Mouse (Mus musculus) stomach, embryonic 14.5 days (tissue): ENCODE results near the gene Clip2. TPM values are rescaled to one million over a fixed set of nuclear protein-coding genes. Genes with fewer than 3 reads are reported as not detected.
"Not testable (repeated sequence)": the region's sequence is repeated elsewhere in the genome, so short reads cannot be mapped to it uniquely, and the experiment has no call there.

Experiments used
- ATAC-seq: fragments of 200-750 bp; cut with Nextera tagmentation; 2 replicates; pipeline ENCODE4 v1.8.0; 2017; ENCODE audit warnings: low read depth, moderate TSS enrichment; ENCODE audit not compliant: insufficient number of reproducible peaks, insufficient read depth, low FRiP score
- H3K27ac ChIP-seq: fragments of 300-500 bp; sonication (generic); 2 replicates; pipeline ENCODE4 v1.5.1; 2014; ENCODE audit warnings: mild to moderate bottlenecking, low read length, moderate library complexity, mixed read lengths
- H3K27me3 ChIP-seq: fragments of 300-500 bp; sonication (generic); 2 replicates; pipeline ENCODE4 v1.6.1; 2014; ENCODE audit warnings: low read length, control low read depth, mixed read lengths; ENCODE audit not compliant: control insufficient read depth, insufficient read depth
- H3K36me3 ChIP-seq: fragments of 300-500 bp; sonication (generic); 2 replicates; pipeline ENCODE4 v1.6.1; 2014; ENCODE audit warnings: mild to moderate bottlenecking, control low read depth, low read length, moderate library complexity, mixed read lengths; ENCODE audit not compliant: control insufficient read depth, insufficient read depth
- H3K4me1 ChIP-seq: fragments of 300-500 bp; sonication (generic); 2 replicates; pipeline ENCODE4 v1.6.1; 2014; ENCODE audit warnings: low read length, control low read depth, mixed read lengths; ENCODE audit not compliant: control insufficient read depth, insufficient read depth
- H3K4me2 ChIP-seq: fragments of 300-500 bp; sonication (generic); replicated peaks from 2 replicates; pipeline ENCODE4 v1.6.1; 2014; ENCODE audit warnings: low read depth, low read length, control low read depth
- H3K4me3 ChIP-seq: fragments of 300-500 bp; sonication (generic); 2 replicates; pipeline ENCODE4 v1.5.1; 2014; ENCODE audit warnings: low read depth, low read length, control low read depth
- H3K9ac ChIP-seq: fragments of 300-500 bp; sonication (generic); replicated peaks from 2 replicates; pipeline ENCODE4 v1.6.1; 2014; ENCODE audit warnings: low read depth, mild to moderate bottlenecking, control low read depth, low read length, moderate library complexity, mixed read lengths
- H3K9me3 ChIP-seq: fragments of 300-500 bp; sonication (generic); 2 replicates; pipeline ENCODE4 v1.6.1; 2016; ENCODE audit warnings: low read depth, low read length, control low read depth; ENCODE audit not compliant: control insufficient read depth
- WGBS: fragments of 180-500 bp; shearing (Covaris S2); extraction: QIAGEN DNeasy Blood & Tissue Kit; methylation state at CpG from one replicate; pipeline ENCODE4 v1.1.7; 2014; 5-methylcytosine and 5-hydroxymethylcytosine counted together
- polyA plus RNA-seq: library from polyadenylated mRNA; unstranded; fragments of >200 nt; fragmentation: Nextera tagmentation; extraction: Ambion mirVana; gene quantifications from 2 replicates; pipeline ENCODE4 v1.2.1, GENCODE M21; 2014

Gene Clip2
- polyA plus RNA-seq, 1 experiment from 2014 or later = 4.4 TPM

DNA sequence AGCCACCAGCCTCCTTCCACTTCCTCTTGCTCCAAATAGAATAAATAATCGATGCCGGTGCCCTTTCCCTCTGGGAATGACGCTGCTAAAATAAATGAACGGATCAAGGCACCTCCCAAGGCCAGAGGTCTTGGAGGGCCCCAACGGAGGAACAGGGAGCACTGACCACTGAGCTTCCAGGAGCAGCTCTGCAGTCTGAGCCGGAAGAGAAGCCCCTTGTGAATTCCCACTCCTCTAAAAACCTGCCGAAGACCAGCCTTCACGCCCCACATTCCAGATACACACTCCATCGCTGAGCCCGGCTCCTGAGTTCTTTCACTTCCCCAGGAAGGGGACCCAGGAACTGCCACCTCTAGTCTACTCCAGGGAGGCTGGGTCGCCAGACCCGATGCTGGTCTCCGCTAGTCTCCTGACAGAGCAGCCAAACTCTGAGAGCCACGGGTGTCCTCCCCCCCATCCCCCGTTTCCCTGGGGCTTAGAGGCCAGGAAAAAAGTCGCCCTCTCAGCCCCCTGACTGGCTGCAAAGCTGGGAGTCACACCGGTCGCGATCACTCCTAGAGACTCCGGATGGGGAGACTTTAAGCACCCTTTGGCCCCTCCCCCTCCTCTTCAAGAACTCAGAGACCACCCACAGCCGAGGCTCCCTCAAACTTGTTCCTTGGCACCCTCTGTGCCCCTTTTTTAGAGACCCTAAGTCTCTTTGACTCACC, 96.9 kb downstream of the Clip2 start:
- peaks cover 2% of the 10 kb centered on the region for H3K36me3 ChIP-seq
- H3K27ac ChIP-seq = peak overlapping the region; percentile 89
- peak overlapping the region; percentile 92 for H3K4me2 ChIP-seq
- H3K27me3 ChIP-seq = no peaks in the 10 kb centered on the region
- peaks cover 6% of the 10 kb centered on the region; the same call in 1 of the 2 replicates for H3K9me3 ChIP-seq
- H3K4me1 ChIP-seq = peaks cover 19% of the 10 kb centered on the region; the same call in 1 of the 2 replicates
- under 1% methylated on average over 21 of the region's 21 CpGs for WGBS
- H3K9ac ChIP-seq = peak overlapping the region; percentile 87
- peak overlapping the region; percentile 85 for H3K4me3 ChIP-seq
- 0 out of 2 replicates have a peak, but pooled peaks have one; percentile 7 for ATAC-seq

GRCm38 (mm10) chr5:134454421-134454820, 97.8 kb downstream of the Clip2 start:
- Histone ChIP-seq H3K9me3 (peaks cover 6% of the 10 kb centered on the region; the same call in 1 of the 2 replicates), H3K27ac (peak overlapping the region; percentile 89; the same call in 1 of the 2 replicates), H3K9ac (0 out of 2 replicates have a peak overlapping the region, but pooled peaks have one; percentile 87), H3K27me3 (no peaks in the 10 kb centered on the region), H3K4me3 (peak overlapping the region; percentile 85), H3K36me3 (peaks cover 2% of the 10 kb centered on the region), H3K4me1 (peaks cover 19% of the 10 kb centered on the region; the same call in 1 of the 2 replicates), H3K4me2 (peak overlapping the region; percentile 92)
- no peak for ATAC-seq
- WGBS = 25% methylated on average over 9 of the region's 9 CpGs

- 19% methylated on average over 1 of the region's 1 CpGs for WGBS
- H3K9me3 ChIP-seq = peaks cover 6% of the 10 kb centered on the region; the same call in 1 of the 2 replicates
- peaks cover 19% of the 10 kb centered on the region; the same call in 1 of the 2 replicates for H3K4me1 ChIP-seq
- no peak overlapping the region for H3K9ac ChIP-seq
- H3K27ac ChIP-seq = no peak overlapping the region
- H3K4me3 ChIP-seq = no peak overlapping the region
- H3K27me3 ChIP-seq = no peaks in the 10 kb centered on the region
- ATAC-seq = no peak
- H3K36me3 ChIP-seq = peaks cover 2% of the 10 kb centered on the region
- no peak overlapping the region for H3K4me2 ChIP-seq
Measured at GRCm38 (mm10) chr5:134453577-134453976, 98.7 kb downstream of the Clip2 start.

DNA sequence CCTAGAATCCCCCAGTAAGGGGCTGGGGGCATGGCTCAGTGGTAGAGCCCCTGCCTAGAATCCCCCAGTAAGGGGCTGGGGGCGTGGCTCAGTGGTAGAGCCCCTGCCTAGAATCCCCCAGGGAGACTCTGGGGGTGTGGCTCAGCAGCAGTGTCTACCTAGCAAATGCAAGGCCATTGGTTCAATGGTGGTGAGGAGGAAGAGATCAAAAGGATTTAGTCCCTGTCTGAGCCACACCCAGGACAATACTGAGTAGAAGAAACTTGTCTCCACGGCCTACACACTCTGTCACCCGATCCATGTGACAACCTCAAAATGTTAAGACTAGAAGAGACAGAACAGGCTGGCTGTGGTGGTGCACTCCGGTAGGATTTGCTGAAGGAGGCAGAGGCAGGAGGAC, 105.5 kb downstream of the Clip2 start:
- 93% methylated on average over 4 of the region's 4 CpGs for WGBS
- H3K27ac ChIP-seq, H3K9ac ChIP-seq, H3K9me3 ChIP-seq, H3K36me3 ChIP-seq, H3K4me2 ChIP-seq, ATAC-seq, H3K27me3 ChIP-seq, H3K4me3 ChIP-seq: not testable (repeated sequence)
- peaks cover 15% of the 10 kb centered on the region for H3K4me1 ChIP-seq

DNA sequence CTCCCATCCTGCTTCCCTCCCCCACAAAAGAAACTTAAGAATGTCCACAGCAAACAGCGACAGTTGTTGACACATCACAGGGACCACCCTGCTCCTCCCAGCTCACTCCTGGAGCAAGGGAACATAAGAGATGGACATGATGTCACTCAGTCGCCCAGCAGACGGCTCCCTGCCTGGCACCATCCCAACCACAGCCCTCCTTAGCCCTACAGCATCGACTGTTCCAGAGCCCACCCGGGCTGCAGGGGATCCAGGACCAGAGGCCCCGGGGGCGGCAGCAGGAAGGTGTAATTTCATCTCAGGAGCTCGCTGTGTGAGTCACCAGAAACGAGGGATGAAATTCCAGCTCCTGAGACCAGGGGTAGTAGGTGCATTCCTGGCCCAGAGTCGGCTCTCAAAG, 106.3 kb downstream of the Clip2 start:
- H3K9me3 ChIP-seq = 0 out of 2 replicates have a peak, but pooled peaks cover 5% of the 10 kb centered on the region
- H3K36me3 ChIP-seq = peaks cover 7% of the 10 kb centered on the region; the same call in 1 of the 2 replicates
- H3K27me3 ChIP-seq = no peaks in the 10 kb centered on the region
- 0 out of 2 replicates have a peak overlapping the region, but pooled peaks have one; percentile 3 for H3K4me2 ChIP-seq
- no peak overlapping the region for H3K9ac ChIP-seq
- no peak overlapping the region for H3K4me3 ChIP-seq
- ATAC-seq = 0 out of 2 replicates have a peak, but pooled peaks have one; percentile 37
- peak overlapping the region; percentile 89 for H3K27ac ChIP-seq
- 6% methylated on average over 10 of the region's 10 CpGs for WGBS
- peaks cover 15% of the 10 kb centered on the region for H3K4me1 ChIP-seq

GRCm38 (mm10) chr5:134445208-134445831, 106.9 kb downstream of the Clip2 start:
- no peaks in the 10 kb centered on the region for H3K27me3 ChIP-seq
- no peak overlapping the region; the same call in 1 of the 2 replicates for H3K9ac ChIP-seq
- peaks cover 15% of the 10 kb centered on the region for H3K4me1 ChIP-seq
- WGBS = 25% methylated on average over 10 of the region's 10 CpGs
- ATAC-seq = 0 out of 2 replicates have a peak, but pooled peaks have one; percentile 2
- 0 out of 2 replicates have a peak, but pooled peaks cover 5% of the 10 kb centered on the region for H3K9me3 ChIP-seq
- peak overlapping the region; percentile 89 for H3K27ac ChIP-seq
- H3K36me3 ChIP-seq = peaks cover 7% of the 10 kb centered on the region; the same call in 1 of the 2 replicates
- no peak overlapping the region for H3K4me3 ChIP-seq
- H3K4me2 ChIP-seq = 0 out of 2 replicates have a peak overlapping the region, but pooled peaks have one; percentile 3

DNA sequence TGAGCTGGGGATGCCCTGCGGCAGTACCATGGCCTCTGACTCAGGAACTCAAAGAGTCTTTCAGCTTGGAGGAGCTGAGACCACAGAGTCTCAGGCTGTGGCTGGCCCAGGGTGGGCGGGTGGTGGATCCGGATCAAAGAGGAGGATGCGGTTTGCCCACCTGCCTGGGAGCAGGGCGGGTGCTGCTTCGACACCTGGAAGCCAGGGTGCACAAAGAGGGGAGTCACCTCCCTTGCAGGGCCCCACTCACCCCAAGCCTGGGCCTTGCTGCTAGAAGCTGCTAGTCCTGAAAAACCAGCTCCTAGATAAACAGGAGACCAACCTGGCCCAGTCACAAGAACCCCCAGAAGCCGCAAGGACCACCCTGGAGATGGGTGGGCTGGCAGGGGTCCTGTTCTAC, 107.8 kb downstream of the Clip2 start:
- Histone ChIP-seq H3K4me3 (no peak overlapping the region), H3K9me3 (0 out of 2 replicates have a peak, but pooled peaks cover 5% of the 10 kb centered on the region), H3K36me3 (peaks cover 7% of the 10 kb centered on the region; the same call in 1 of the 2 replicates), H3K27ac (peak overlapping the region; percentile 89), H3K9ac (no peak overlapping the region), H3K4me1 (peaks cover 15% of the 10 kb centered on the region), H3K4me2 (0 out of 2 replicates have a peak overlapping the region, but pooled peaks have one; percentile 14), H3K27me3 (no peaks in the 10 kb centered on the region)
- ATAC-seq = peak; percentile 62
- 71% methylated on average over 7 of the region's 7 CpGs for WGBS

DNA sequence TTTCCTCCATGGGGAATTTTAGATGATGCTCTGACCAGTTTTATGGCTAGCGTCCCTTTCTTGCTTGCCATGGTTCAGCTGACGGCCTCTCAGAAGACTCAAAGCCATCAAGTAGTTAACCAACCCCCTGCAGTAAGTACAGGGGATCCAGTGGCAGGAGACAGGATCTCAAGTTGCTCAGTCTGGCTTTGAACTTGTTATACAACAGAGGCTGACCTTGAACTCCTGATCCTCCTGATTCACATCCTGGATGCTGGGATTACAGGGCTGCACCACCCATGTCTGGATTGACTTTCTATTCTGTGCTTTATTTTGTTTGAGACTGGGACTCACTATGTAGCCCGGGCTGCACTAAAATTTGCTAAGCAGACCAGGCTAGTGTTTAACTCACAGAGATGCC, 110.2 kb downstream of the Clip2 start:
- 93% methylated on average over 3 of the region's 3 CpGs for WGBS
- no peak overlapping the region for H3K27ac ChIP-seq
- no peak overlapping the region for H3K9ac ChIP-seq
- H3K4me1 ChIP-seq = peaks cover 21% of the 10 kb centered on the region
- 0 out of 2 replicates have a peak, but pooled peaks cover 5% of the 10 kb centered on the region for H3K9me3 ChIP-seq
- H3K36me3 ChIP-seq = peaks cover under 1% of the 10 kb centered on the region; the same call in 1 of the 2 replicates
- H3K4me3 ChIP-seq = no peak overlapping the region
- no peak for ATAC-seq
- H3K27me3 ChIP-seq = no peaks in the 10 kb centered on the region
- H3K4me2 ChIP-seq = no peak overlapping the region
